Mouse (Mus musculus) ES-E14 (cell line): ENCODE data around the gene Zfp507. TPM values are rescaled to one million over a fixed set of nuclear protein-coding genes. Genes with fewer than 3 reads are reported as not detected.

ENCODE experiments used
- DNase-seq: peaks from one replicate; pipeline ENCODE4 v3.0.0-alpha.2; 2013; ENCODE audit warnings: low read depth, low spot score
- H3K27ac ChIP-seq: 2 replicates; pipeline ENCODE4 v1.5.1; 2012; ENCODE audit warnings: low read depth, mild to moderate bottlenecking, low read length, moderate library complexity, mixed read lengths; ENCODE audit not compliant: poor library complexity, insufficient read depth, severe bottlenecking
- H3K36me3 ChIP-seq: 2 replicates; pipeline ENCODE4 v1.6.1; 2012; ENCODE audit warnings: mild to moderate bottlenecking, low read length, moderate library complexity, mixed read lengths; ENCODE audit not compliant: control insufficient read depth, poor library complexity, insufficient read depth, severe bottlenecking
- H3K4me1 ChIP-seq, 2 experiments: fragments of 150-350 bp in 1 of 2; sonication (generic) in 1 of 2; 2 replicates each; pipeline ENCODE4 v1.6.1; 2012; ENCODE audit warnings: low read length in 2 of 2, mild to moderate bottlenecking in 1 of 2, mixed read lengths in 1 of 2; ENCODE audit not compliant: control insufficient read depth in 2 of 2, insufficient read depth in 2 of 2, poor library complexity in 1 of 2
- H3K4me3 ChIP-seq, 2 experiments: fragments of 150-350 bp in 1 of 2; sonication (generic) in 1 of 2; 2 replicates each; pipeline ENCODE4 v1.5.1; 2012; ENCODE audit warnings: low read length in 2 of 2, low read depth in 1 of 2, mild to moderate bottlenecking in 1 of 2, mixed read lengths in 1 of 2; ENCODE audit not compliant: insufficient read depth in 1 of 2, poor library complexity in 1 of 2, severe bottlenecking in 1 of 2
- H3K9ac ChIP-seq: 2 replicates; pipeline ENCODE4 v1.6.1; 2012; ENCODE audit warnings: low read depth, mild to moderate bottlenecking, low read length, mixed read lengths; ENCODE audit not compliant: poor library complexity, insufficient read depth, severe bottlenecking
- H3K9me3 ChIP-seq: fragments of 150-350 bp; sonication (generic); 2 replicates; pipeline ENCODE4 v1.6.1; 2012; ENCODE audit warnings: low read depth, mild to moderate bottlenecking, low read length; ENCODE audit not compliant: control insufficient read depth, insufficient read depth
- CHD2 ChIP-seq: IDR thresholded peaks from 2 replicates; pipeline ENCODE4 v1.6.1; 2014; ENCODE audit warnings: mild to moderate bottlenecking, low read depth, low read length, inconsistent platforms
- HCFC1 ChIP-seq: IDR thresholded peaks from 2 replicates; pipeline ENCODE4 v1.6.1; 2012; ENCODE audit warnings: low read length, inconsistent platforms, borderline replicate concordance; ENCODE audit not compliant: insufficient read depth
- MAFK ChIP-seq: IDR thresholded peaks from 2 replicates; pipeline ENCODE4 v1.6.1; 2014; ENCODE audit warnings: mild to moderate bottlenecking, low read depth, low read length, inconsistent platforms; ENCODE audit not compliant: insufficient read depth
- ZC3H11A ChIP-seq: IDR thresholded peaks from 2 replicates; pipeline ENCODE4 v1.6.1; 2012; ENCODE audit warnings: low read depth, mild to moderate bottlenecking, inconsistent platforms, low read length, borderline replicate concordance
- ZNF384 ChIP-seq: IDR thresholded peaks from 2 replicates; pipeline ENCODE4 v1.6.1; 2012; ENCODE audit warnings: low read depth, low read length, inconsistent platforms
- in situ Hi-C, 2 experiments: fragments of 600-800 bp; cut with MboI; formaldehyde crosslinking; loops; one replicate each; pipeline ENCODE4 v1.15.1; 2025; ENCODE audit warnings: low sequenced_read_pairs in 2 of 2, inconsistent platforms in 1 of 2; ENCODE audit not compliant: unreplicated experiment in 2 of 2
- total RNA-seq: library from RNA; depleted of rRNA; stranded (reverse); fragments of 300-350 nt; gene quantifications from 2 replicates; pipeline ENCODE4 v1.2.3, GENCODE M21; 2012

Zfp507 gene
- total RNA-seq, 1 experiment: 25.8 TPM

- Histone ChIP-seq H3K36me3 (no peaks in the 10 kb centered on the region), H3K27ac (no peak overlapping the region), H3K4me3 (no peak overlapping the region), H3K9me3 (no peaks in the 10 kb centered on the region), H3K4me1 (no peaks in the 10 kb centered on the region), H3K9ac (no peak overlapping the region)
- DNase-seq: peak; percentile 45
- no peak for TF ChIP-seq CHD2
- no peak for TF ChIP-seq MAFK
- TF ChIP-seq ZNF384: no peak
- no peak for TF ChIP-seq HCFC1
- TF ChIP-seq ZC3H11A: no peak
- in situ Hi-C loops: no loop called here
Measured at GRCm38 (mm10) chr7:35759602-35760001, 43.2 kb downstream of the Zfp507 start.

DNA sequence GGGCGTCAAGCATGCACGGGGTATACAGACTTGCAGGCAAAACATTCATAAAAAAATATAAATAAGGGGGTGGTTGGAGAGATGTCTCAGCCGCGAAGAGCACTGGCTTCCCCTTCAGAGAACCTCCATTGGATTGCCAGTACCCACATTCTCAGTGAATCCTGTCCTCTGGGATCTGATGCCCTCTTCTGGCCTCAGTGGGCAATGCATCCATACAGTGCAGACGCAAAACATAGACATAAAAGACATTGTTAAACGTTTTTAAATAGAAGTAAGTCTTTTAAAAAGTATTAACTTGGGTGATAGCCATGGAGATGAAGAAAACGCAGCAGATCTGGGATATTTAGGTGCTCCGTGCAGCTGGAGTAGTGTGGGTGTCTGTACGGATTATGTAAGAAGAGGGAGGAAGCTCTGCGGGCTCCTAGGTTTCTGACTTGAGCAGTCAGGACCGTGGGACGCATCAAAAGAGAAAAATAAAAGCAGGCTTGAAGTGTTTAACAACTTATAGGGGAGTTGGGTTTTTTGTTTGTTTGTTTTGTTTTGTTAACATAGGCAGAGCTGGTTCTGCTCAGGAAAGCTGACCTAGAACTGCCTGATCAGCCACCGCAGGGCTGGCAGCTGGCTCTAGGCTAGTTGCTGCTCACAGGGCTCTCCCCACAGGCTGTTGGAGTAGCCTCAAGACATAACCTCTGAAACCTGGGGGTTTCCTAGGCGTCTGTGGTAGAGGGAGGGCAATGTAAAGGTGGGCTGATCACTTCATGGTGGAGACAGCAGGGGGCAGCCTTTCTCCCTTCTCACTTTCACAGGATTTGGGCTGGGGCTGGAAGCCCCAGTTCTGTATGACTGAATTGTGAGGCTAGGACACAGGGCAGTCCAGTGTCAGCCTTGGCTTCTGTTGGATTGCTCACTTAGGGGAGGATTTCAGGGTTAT lies 46.0 kb downstream of the Zfp507 start:
- in situ Hi-C loops: no loop called here
- DNase-seq: peak; percentile 57
- no peaks in the 10 kb centered on the region for H3K36me3 ChIP-seq
- no peaks in the 10 kb centered on the region for H3K4me1 ChIP-seq
- no peak for TF ChIP-seq ZNF384
- no peak for TF ChIP-seq ZC3H11A
- no peak for TF ChIP-seq HCFC1
- TF ChIP-seq MAFK: no peak
- no peak for TF ChIP-seq CHD2
- H3K27ac ChIP-seq: no peak overlapping the region
- no peak overlapping the region; the same call in none of the 2 replicates for H3K9ac ChIP-seq
- H3K4me3 ChIP-seq: no peak overlapping the region
- H3K9me3 ChIP-seq: no peaks in the 10 kb centered on the region

- TF ChIP-seq ZC3H11A: no peak
- no peak for TF ChIP-seq MAFK
- TF ChIP-seq HCFC1: no peak
- no peak for TF ChIP-seq CHD2
- no peak for TF ChIP-seq ZNF384
Measured at GRCm38 (mm10) chr7:35754886-35755168, 48.0 kb downstream of the Zfp507 start.

GRCm38 (mm10) chr7:35754033-35754885 lies 48.5 kb downstream of the Zfp507 start, which contains the start of gene Dpy19l3:
Gene Dpy19l3 (minus strand): TSS chr7:35754454.
- H3K4me3 ChIP-seq: peak within 1 kb of the TSS; percentile 82 to 95
- TF ChIP-seq CHD2: 0 out of 2 replicates have a peak, but pooled peaks have one; percentile 62
- TF ChIP-seq ZNF384: no peak
- TF ChIP-seq ZC3H11A: no peak
- H3K4me1 ChIP-seq: no peaks in the 10 kb centered on the region
- H3K36me3 ChIP-seq: peaks cover 8% of the 10 kb centered on the region; the same call in 1 of the 2 replicates
- DNase-seq: peak; percentile 64
- H3K9me3 ChIP-seq: no peaks in the 10 kb centered on the region
- in situ Hi-C loops: no loop called here
- H3K9ac ChIP-seq: peak within 1 kb of the TSS; percentile 78
- H3K27ac ChIP-seq: no peak within 1 kb of the TSS

More at GRCm38 (mm10) chr7:35754886-35755168, 48.0 kb downstream of the Zfp507 start:
- in situ Hi-C loops: no loop called here
- Histone ChIP-seq H3K27ac (no peak overlapping the region), H3K4me1 (no peaks in the 10 kb centered on the region), H3K9ac (peak overlapping the region; percentile 78), H3K9me3 (no peaks in the 10 kb centered on the region), H3K4me3 (peak overlapping the region; percentile 62 to 69; a peak in 3 of 4 replicates), H3K36me3 (peaks cover 8% of the 10 kb centered on the region; the same call in 1 of the 2 replicates)
- DNase-seq: no peak
